12 mouse cellular contexts compared by ENCODE assay signal in genomic region chr2:67257455-67257854, GRCm38 (mm10).
DNase-seq lines count a peak whose midpoint lies in the region; ATAC-seq lines count a peak whose summit lies in the region.
"Had no signal": no experiment of that assay in that cellular context is flagged by ENCODE, and none has a peak within 500 bp of the region (broad histone marks: within the 10 kb centered on the region; RNA-seq: fewer than 3 reads in every experiment).

No protein-coding gene starts in this region.

- H3K36me3 ChIP-seq in neural tube, embryonic 11.5 days (ENCODE audit: control insufficient read depth, insufficient read depth, low read length), result no peaks in the 10 kb centered on the region
- no peaks in the 10 kb centered on the region for H3K36me3 ChIP-seq in forebrain, embryonic 13.5 days (ENCODE audit: poor library complexity, severe bottlenecking)
- no peaks in the 10 kb centered on the region for H3K36me3 ChIP-seq in hindbrain, embryonic 16.5 days (ENCODE audit: control insufficient read depth, insufficient read depth, low read length)
- H3K36me3 ChIP-seq: G1E; limb, embryonic 15.5 days had no signal

- no peaks in the 10 kb centered on the region for H3K27me3 ChIP-seq in neural tube, embryonic 11.5 days (ENCODE audit: control insufficient read depth, insufficient read depth, low read length)
- no peaks in the 10 kb centered on the region for H3K27me3 ChIP-seq in forebrain, embryonic 13.5 days
- H3K27me3 ChIP-seq in hindbrain, embryonic 16.5 days (replicated peaks; ENCODE audit: control insufficient read depth, insufficient read depth, low read length), result no peaks in the 10 kb centered on the region
- H3K27me3 ChIP-seq: limb, embryonic 15.5 days had no signal

- H3K4me3 ChIP-seq in neural tube, embryonic 11.5 days (ENCODE audit: low read depth, low read length), result no peak overlapping the region
- H3K4me3 ChIP-seq in forebrain, embryonic 13.5 days, result no peak overlapping the region
- H3K4me3 ChIP-seq in hindbrain, embryonic 16.5 days (ENCODE audit: low read length), result no peak overlapping the region
- H3K4me3 ChIP-seq: limb, embryonic 15.5 days had no signal

- 60% methylated on average over 1 of the region's 1 CpGs for WGBS in neural tube, embryonic 11.5 days
- 21% methylated on average over 1 of the region's 1 CpGs for WGBS in forebrain, embryonic 13.5 days
- WGBS in hindbrain, embryonic 16.5 days, result 36% methylated on average over 1 of the region's 1 CpGs

- H3K9me3 ChIP-seq in neural tube, embryonic 11.5 days (ENCODE audit: control insufficient read depth, low read length), result no peaks in the 10 kb centered on the region
- no peaks in the 10 kb centered on the region for H3K9me3 ChIP-seq in forebrain, embryonic 13.5 days (replicated peaks)
- H3K9me3 ChIP-seq in hindbrain, embryonic 16.5 days (ENCODE audit: control insufficient read depth, low read length), result no peaks in the 10 kb centered on the region
- H3K9me3 ChIP-seq: limb, embryonic 15.5 days had no signal

- H3K27ac ChIP-seq in neural tube, embryonic 11.5 days (ENCODE audit: low read depth, low read length), result no peak overlapping the region
- no peak overlapping the region for H3K27ac ChIP-seq in forebrain, embryonic 13.5 days
- no peak overlapping the region for H3K27ac ChIP-seq in hindbrain, embryonic 16.5 days (ENCODE audit: low read depth, low read length)
- H3K27ac ChIP-seq: limb, embryonic 15.5 days had no signal

- peak; percentile 65 for ATAC-seq in neural tube, embryonic 11.5 days (ENCODE audit: insufficient read depth, low FRiP score, low TSS enrichment)
- peak; percentile 93 for ATAC-seq in forebrain, embryonic 13.5 days
- ATAC-seq in hindbrain, embryonic 16.5 days, result peak; percentile 78
- ATAC-seq: liver, postnatal 0 days had no signal

- no peak overlapping the region for H3K4me2 ChIP-seq in neural tube, embryonic 11.5 days (ENCODE audit: low read depth)
- no peak overlapping the region for H3K4me2 ChIP-seq in forebrain, embryonic 13.5 days
- no peak overlapping the region for H3K4me2 ChIP-seq in hindbrain, embryonic 16.5 days (ENCODE audit: low read length)
- H3K4me2 ChIP-seq: limb, embryonic 15.5 days had no signal

- H3K9ac ChIP-seq in neural tube, embryonic 11.5 days (ENCODE audit: low read length), result no peak overlapping the region
- H3K9ac ChIP-seq in forebrain, embryonic 13.5 days, result no peak overlapping the region
- H3K9ac ChIP-seq in hindbrain, embryonic 16.5 days (ENCODE audit: low read depth, low read length), result no peak overlapping the region
- H3K9ac ChIP-seq: limb, embryonic 15.5 days; liver, postnatal 0 days had no signal

- no peaks in the 10 kb centered on the region for H3K4me1 ChIP-seq in neural tube, embryonic 11.5 days (ENCODE audit: control insufficient read depth, insufficient read depth, low read length)
- peaks cover 5% of the 10 kb centered on the region for H3K4me1 ChIP-seq in forebrain, embryonic 13.5 days
- no peaks in the 10 kb centered on the region for H3K4me1 ChIP-seq in hindbrain, embryonic 16.5 days (ENCODE audit: control insufficient read depth, insufficient read depth, low read depth, low read length)
- H3K4me1 ChIP-seq: limb, embryonic 15.5 days had no signal

- DNase-seq in neural tube, embryonic 11.5 days (ENCODE audit: low spot score), result peak; percentile 9
- DNase-seq in neural tube, embryonic 10.5 days (ENCODE audit: extremely low spot score, low spot score), result no peak
- no peak for DNase-seq in right cerebral cortex, postnatal 14 days
- no peak for DNase-seq in left cerebral cortex, adult 8-10 months (ENCODE audit: low spot score in 2 of 2)
- DNase-seq in urinary bladder, postnatal 36 days (ENCODE audit: low spot score in 2 of 2), result no peak
- DNase-seq: adrenal gland, postnatal 10 days; cerebellum, adult 8-10 months; liver, postnatal 0 days had no signal
